Mouse (Mus musculus) limb, embryonic 12.5 days (tissue): ENCODE measurements at regions not wholly inside any gene's neighbourhood (a gene's known extent, or its start where the extent isn't known, plus 50 kb on each side); places are given as distances from the start of the nearest gene placed in this dataset.

ENCODE experiments used
- ATAC-seq: fragments of 200-750 bp; cut with Nextera tagmentation; 2 replicates; pipeline ENCODE4 v1.8.0; 2017; ENCODE audit warnings: low read depth, moderate TSS enrichment; ENCODE audit not compliant: insufficient number of reproducible peaks, insufficient read depth, low FRiP score, low TSS enrichment
- H3K27ac ChIP-seq: fragments of 300-500 bp; sonication (generic); 2 replicates; pipeline ENCODE4 v1.5.1; 2016; ENCODE audit warnings: mild to moderate bottlenecking, moderate library complexity
- H3K27me3 ChIP-seq: fragments of 300-500 bp; sonication (generic); 2 replicates; pipeline ENCODE4 v1.6.1; 2016; ENCODE audit warnings: mild to moderate bottlenecking, moderate library complexity
- H3K36me3 ChIP-seq: fragments of 300-500 bp; sonication (generic); 2 replicates; pipeline ENCODE4 v1.6.1; 2016; ENCODE audit warnings: mild to moderate bottlenecking, moderate library complexity
- H3K4me1 ChIP-seq: fragments of 300-500 bp; sonication (generic); replicated peaks from 2 replicates; pipeline ENCODE4 v1.6.1; 2016
- H3K4me2 ChIP-seq: fragments of 300-500 bp; sonication (generic); 2 replicates; pipeline ENCODE4 v1.6.1; 2016; ENCODE audit warnings: mild to moderate bottlenecking, moderate library complexity
- H3K4me3 ChIP-seq: fragments of 300-500 bp; sonication (generic); replicated peaks from 2 replicates; pipeline ENCODE4 v1.5.1; 2016; ENCODE audit warnings: mild to moderate bottlenecking
- H3K9ac ChIP-seq: fragments of 300-500 bp; sonication (generic); replicated peaks from 2 replicates; pipeline ENCODE4 v1.6.1; 2016; ENCODE audit warnings: mild to moderate bottlenecking, moderate library complexity
- H3K9me3 ChIP-seq: fragments of 300-500 bp; sonication (generic); 2 replicates; pipeline ENCODE4 v1.6.1; 2016; ENCODE audit warnings: mild to moderate bottlenecking, moderate library complexity
- WGBS: fragments of 180-500 bp; shearing (Covaris S2); methylation state at CpG from one replicate; pipeline ENCODE4 v1.1.7; 2016; 5-methylcytosine and 5-hydroxymethylcytosine counted together

- Histone ChIP-seq H3K27me3 (no peaks in the 10 kb centered on the region), H3K4me1 (no peaks in the 10 kb centered on the region), H3K27ac (no peak overlapping the region), H3K9me3 (no peaks in the 10 kb centered on the region), H3K4me3 (no peak overlapping the region), H3K36me3 (no peaks in the 10 kb centered on the region), H3K9ac (no peak overlapping the region), H3K4me2 (no peak overlapping the region)
- 80% methylated on average over 11 of the region's 11 CpGs for WGBS
- ATAC-seq = no peak
Measured at GRCm38 (mm10) chr1:35380633-35381385, 531.0 kb downstream of the Plekhb2 start.

- Histone ChIP-seq H3K9ac (no peak overlapping the region), H3K36me3 (no peaks in the 10 kb centered on the region), H3K4me3 (no peak overlapping the region), H3K27ac (no peak overlapping the region), H3K4me1 (no peaks in the 10 kb centered on the region), H3K9me3 (no peaks in the 10 kb centered on the region), H3K4me2 (no peak overlapping the region), H3K27me3 (no peaks in the 10 kb centered on the region)
- no peak for ATAC-seq
- 44% methylated on average over 9 of the region's 9 CpGs for WGBS
Measured at GRCm38 (mm10) chr1:35385430-35385829, 535.7 kb downstream of the Plekhb2 start.

GRCm38 (mm10) chr1:35388181-35388580 is 538.4 kb downstream of the Plekhb2 start:
- Histone ChIP-seq H3K9me3 (no peaks in the 10 kb centered on the region), H3K27ac (no peak overlapping the region), H3K36me3 (no peaks in the 10 kb centered on the region), H3K4me3 (no peak overlapping the region), H3K4me2 (no peak overlapping the region), H3K9ac (no peak overlapping the region), H3K27me3 (no peaks in the 10 kb centered on the region), H3K4me1 (no peaks in the 10 kb centered on the region)
- ATAC-seq = no peak
- 30% methylated on average over 6 of the region's 6 CpGs for WGBS

DNA sequence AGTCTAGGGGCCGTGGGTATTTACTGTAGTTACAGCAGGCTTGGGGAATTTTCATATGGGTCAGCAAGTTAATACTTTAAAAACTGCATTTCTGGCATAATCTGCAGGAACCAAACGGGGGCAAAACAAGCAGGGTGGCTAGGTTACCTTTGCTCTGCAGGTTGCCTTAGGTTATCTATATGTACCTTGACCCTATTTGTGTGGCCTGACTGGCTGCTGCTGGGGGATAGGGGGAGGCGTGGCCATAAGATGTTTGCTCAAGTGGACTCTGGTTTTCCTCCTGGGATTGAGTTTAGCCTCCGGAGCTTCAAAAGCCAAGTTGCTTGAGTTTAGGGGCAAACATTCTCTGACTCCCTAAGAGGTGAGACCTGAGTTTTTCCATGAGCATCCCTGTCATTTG is 540.6 kb downstream of the Plekhb2 start:
- no peak overlapping the region for H3K4me2 ChIP-seq
- no peak overlapping the region for H3K27ac ChIP-seq
- H3K36me3 ChIP-seq = no peaks in the 10 kb centered on the region
- no peak overlapping the region for H3K9ac ChIP-seq
- no peaks in the 10 kb centered on the region for H3K9me3 ChIP-seq
- H3K27me3 ChIP-seq = no peaks in the 10 kb centered on the region
- WGBS = 83% methylated on average over 4 of the region's 4 CpGs
- H3K4me3 ChIP-seq = no peak overlapping the region
- no peaks in the 10 kb centered on the region for H3K4me1 ChIP-seq
- ATAC-seq = no peak

DNA sequence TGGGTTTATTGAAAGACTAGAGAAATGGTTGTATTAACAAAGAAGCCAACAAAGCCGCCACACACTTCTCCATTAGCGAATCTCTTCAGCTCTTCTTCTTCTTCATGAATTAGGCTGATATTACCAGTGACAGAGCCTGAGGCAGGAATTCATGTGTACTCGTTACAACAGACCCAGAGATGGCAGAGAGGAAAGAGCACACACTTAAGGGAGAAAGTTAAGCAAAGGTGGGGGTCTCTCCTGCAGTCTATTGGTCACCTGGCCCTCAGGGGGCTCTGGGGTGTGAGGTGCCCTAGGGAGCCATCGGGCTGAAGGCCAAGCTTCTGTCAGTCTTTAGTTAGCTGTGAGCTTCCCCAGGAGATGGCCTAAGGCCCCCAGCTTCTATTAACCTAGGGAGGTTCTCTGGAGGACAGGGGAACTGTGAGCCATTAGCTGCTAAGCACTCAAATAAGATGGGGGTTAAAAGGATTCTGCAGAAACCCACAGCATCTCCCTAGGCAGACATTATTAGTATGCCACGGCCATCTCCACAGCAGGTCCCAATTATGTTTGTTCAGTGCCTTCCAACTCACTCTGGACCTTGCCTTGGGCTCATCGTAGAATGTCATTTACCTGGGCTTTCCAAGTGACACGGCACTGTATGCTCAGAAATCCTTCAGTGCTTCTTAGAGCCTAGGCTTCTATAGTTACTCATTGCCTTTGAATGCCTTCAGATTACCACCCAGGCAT is 541.2 kb downstream of the Plekhb2 start:
- H3K27me3 ChIP-seq = no peaks in the 10 kb centered on the region
- no peaks in the 10 kb centered on the region for H3K36me3 ChIP-seq
- H3K9me3 ChIP-seq = no peaks in the 10 kb centered on the region
- no peak overlapping the region for H3K4me2 ChIP-seq
- no peak overlapping the region for H3K4me3 ChIP-seq
- ATAC-seq = no peak
- no peak overlapping the region for H3K27ac ChIP-seq
- 81% methylated on average over 7 of the region's 7 CpGs for whole genome bisulfite sequencing
- no peaks in the 10 kb centered on the region for H3K4me1 ChIP-seq
- H3K9ac ChIP-seq = no peak overlapping the region

GRCm38 (mm10) chr1:35393550-35394118 is 543.9 kb downstream of the Plekhb2 start:
- Histone ChIP-seq H3K9ac (no peak overlapping the region), H3K4me2 (no peak overlapping the region), H3K27me3 (no peaks in the 10 kb centered on the region), H3K27ac (no peak overlapping the region), H3K9me3 (no peaks in the 10 kb centered on the region), H3K4me1 (no peaks in the 10 kb centered on the region), H3K36me3 (no peaks in the 10 kb centered on the region), H3K4me3 (no peak overlapping the region)
- no peak for ATAC-seq
- 91% methylated on average over 6 of the region's 6 CpGs for WGBS

DNA sequence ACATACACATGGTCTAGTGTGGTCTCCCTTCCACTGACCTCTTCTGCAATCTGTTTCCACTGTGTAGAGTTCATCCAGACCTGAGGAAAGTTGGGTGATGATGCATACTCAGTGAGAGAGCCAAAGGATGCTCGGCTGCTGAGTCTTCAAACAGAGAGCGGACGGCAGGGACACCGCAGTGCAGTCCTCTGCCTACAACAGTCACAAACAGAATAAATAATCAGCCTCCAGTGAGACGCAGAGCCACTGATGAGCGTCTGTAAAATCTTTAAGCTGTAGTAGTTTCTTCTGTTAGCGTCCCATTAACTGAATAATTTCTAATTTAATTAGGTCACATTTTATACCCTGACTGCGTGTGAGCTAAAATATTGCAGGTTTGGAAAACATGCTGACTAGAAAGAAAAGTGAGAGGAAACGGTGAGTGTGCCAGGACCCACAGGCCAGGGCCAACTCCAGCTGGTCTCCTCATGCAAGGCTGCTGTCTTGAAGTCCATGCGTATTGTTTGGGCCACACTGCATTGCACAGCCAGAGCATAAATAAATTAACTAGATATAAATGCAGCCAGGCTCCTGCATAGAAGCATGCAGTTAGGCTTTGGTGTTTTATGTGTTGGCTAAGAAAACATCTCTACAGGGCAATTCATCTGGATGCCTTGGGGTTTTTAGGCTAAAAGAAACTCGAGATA is 551.0 kb downstream of the Plekhb2 start:
- Histone ChIP-seq H3K36me3 (no peaks in the 10 kb centered on the region), H3K9ac (no peak overlapping the region), H3K4me3 (no peak overlapping the region), H3K4me2 (no peak overlapping the region), H3K27me3 (no peaks in the 10 kb centered on the region), H3K27ac (no peak overlapping the region), H3K9me3 (no peaks in the 10 kb centered on the region), H3K4me1 (0 out of 2 replicates have a peak, but pooled peaks cover 5% of the 10 kb centered on the region)
- 75% methylated on average over 11 of the region's 11 CpGs for WGBS
- no peak for ATAC-seq

- no peaks in the 10 kb centered on the region for H3K27me3 ChIP-seq
- no peak overlapping the region for H3K9ac ChIP-seq
- no peak for ATAC-seq
- H3K4me2 ChIP-seq = no peak overlapping the region
- H3K36me3 ChIP-seq = no peaks in the 10 kb centered on the region
- H3K4me3 ChIP-seq = no peak overlapping the region
- whole genome bisulfite sequencing = 86% methylated on average over 4 of the region's 4 CpGs
- H3K9me3 ChIP-seq = no peaks in the 10 kb centered on the region
- H3K4me1 ChIP-seq = 0 out of 2 replicates have a peak, but pooled peaks cover 5% of the 10 kb centered on the region
- no peak overlapping the region for H3K27ac ChIP-seq
Measured at GRCm38 (mm10) chr1:35402995-35403394, 553.2 kb downstream of the Plekhb2 start.

DNA sequence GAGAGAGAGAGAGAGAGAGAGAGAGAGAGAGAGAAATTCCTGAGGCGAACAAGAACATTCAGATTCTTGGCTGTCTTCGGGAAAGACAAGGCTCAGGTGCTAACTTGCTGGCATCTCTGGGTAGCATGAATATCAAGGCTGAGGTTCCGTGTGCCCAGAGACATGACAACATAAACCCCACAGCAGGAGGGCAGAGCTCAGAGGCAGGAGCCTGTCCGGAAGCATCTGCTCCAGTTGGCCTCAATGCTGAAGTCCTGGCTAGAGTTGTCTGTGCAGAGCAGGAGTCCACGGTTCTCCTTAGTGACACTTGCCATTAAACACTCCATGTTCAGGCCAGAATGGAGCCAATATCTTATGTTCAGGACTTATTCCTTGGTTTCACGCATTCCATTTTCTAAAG is 555.6 kb downstream of the Plekhb2 start:
- no peak overlapping the region for H3K4me2 ChIP-seq
- no peaks in the 10 kb centered on the region for H3K9me3 ChIP-seq
- H3K4me1 ChIP-seq = 0 out of 2 replicates have a peak, but pooled peaks cover 5% of the 10 kb centered on the region
- H3K4me3 ChIP-seq = no peak overlapping the region
- no peaks in the 10 kb centered on the region for H3K27me3 ChIP-seq
- H3K27ac ChIP-seq = no peak overlapping the region
- no peak for ATAC-seq
- H3K9ac ChIP-seq = no peak overlapping the region
- WGBS = 83% methylated on average over 6 of the region's 6 CpGs
- H3K36me3 ChIP-seq = no peaks in the 10 kb centered on the region

DNA sequence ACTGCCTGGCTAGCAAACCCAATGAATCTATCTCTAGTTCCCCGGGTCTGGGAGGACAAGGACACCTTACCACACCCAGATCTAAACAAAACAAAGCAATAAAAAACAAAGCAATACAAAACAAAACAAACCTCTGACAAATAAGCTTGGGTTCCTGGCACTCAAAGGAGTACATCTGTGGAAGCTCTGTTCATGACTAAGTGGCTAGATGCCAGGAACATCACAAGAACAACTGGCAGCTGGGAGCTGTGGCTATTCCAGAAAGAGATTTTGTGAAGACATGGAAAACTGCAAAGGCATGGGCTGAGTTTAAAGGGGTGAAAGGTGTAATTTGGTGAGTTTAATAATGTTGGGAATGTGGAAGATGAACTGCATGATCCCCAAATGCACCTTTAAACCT is 565.9 kb downstream of the Plekhb2 start:
- H3K9me3 ChIP-seq = no peaks in the 10 kb centered on the region
- no peaks in the 10 kb centered on the region for H3K27me3 ChIP-seq
- no peak for ATAC-seq
- no peak overlapping the region for H3K4me2 ChIP-seq
- no peak overlapping the region for H3K4me3 ChIP-seq
- 74% methylated on average over 1 of the region's 1 CpGs for WGBS
- no peaks in the 10 kb centered on the region for H3K36me3 ChIP-seq
- no peak overlapping the region for H3K9ac ChIP-seq
- no peaks in the 10 kb centered on the region for H3K4me1 ChIP-seq
- no peak overlapping the region for H3K27ac ChIP-seq
